Mouse (Mus musculus): ENCODE measurements around the gene Fam107b.

DNA sequence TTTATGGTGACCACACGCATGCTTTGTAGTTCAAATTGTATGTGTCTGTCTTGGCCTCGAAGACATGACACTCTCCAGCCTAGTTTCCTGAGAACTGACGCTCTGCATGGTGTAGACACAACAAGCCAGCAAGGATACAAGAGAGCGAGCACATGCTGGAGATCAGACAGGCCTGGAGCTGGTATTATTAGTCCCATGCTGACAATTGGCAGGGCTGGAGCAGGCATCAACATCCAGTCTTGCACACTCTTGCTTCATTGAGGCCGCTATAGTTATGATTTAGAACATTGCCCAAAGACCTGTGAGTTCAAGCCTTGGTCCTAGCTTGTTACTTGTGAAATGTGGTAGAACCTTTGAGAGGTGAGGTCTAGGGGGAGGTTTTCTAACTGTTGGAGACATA is 66.5 kb downstream of the Fam107b start:
- TF ChIP-seq CTCF (IDR thresholded peaks at IDR 0.05; ENCODE audit: low read depth, low read length): no peak
- no peak for TF ChIP-seq GATA1 (IDR thresholded peaks at IDR 0.05; ENCODE audit: borderline replicate concordance, low read length)
- TF ChIP-seq TAL1 (conservative IDR thresholded peaks at IDR 0.05; ENCODE audit: low read depth, low read length): no peak
